Mouse (Mus musculus): ENCODE results near the gene Smarca5. TPM values are rescaled to one million over a fixed set of nuclear protein-coding genes. Genes with fewer than 3 reads are reported as not detected.
"Not testable (repeated sequence)": the region's sequence is repeated elsewhere in the genome, so short reads cannot be mapped to it uniquely, and the experiment has no call there.

Gene Smarca5
- polyA plus RNA-seq (2012; rRNA removed) = 7.2 and 8.6 TPM in 2 replicates

GRCm38 (mm10) chr8:80739155-80739924 lies at the start of gene Smarca5:
Smarca5 (minus strand) TSS chr8:80739497.
- Histone ChIP-seq H3K4me3 (ENCODE audit: control insufficient read depth, low read depth, low read length) (peak within 1 kb of the TSS; percentile 95), H3K27ac (ENCODE audit: control insufficient read depth, insufficient read depth, low read depth, low read length) (peak within 1 kb of the TSS; percentile 94)
- not testable (repeated sequence) for H3K27me3 ChIP-seq (ENCODE audit: control insufficient read depth, insufficient read depth, low read length); H3K36me3 ChIP-seq (ENCODE audit: control insufficient read depth, insufficient read depth, low read length); H3K4me1 ChIP-seq (ENCODE audit: control insufficient read depth, insufficient read depth, low read length)
- peak; percentile 79 for TF ChIP-seq POLR2A (IDR thresholded peaks at IDR 0.05; ENCODE audit: control insufficient read depth, low read depth, low read length)

DNA sequence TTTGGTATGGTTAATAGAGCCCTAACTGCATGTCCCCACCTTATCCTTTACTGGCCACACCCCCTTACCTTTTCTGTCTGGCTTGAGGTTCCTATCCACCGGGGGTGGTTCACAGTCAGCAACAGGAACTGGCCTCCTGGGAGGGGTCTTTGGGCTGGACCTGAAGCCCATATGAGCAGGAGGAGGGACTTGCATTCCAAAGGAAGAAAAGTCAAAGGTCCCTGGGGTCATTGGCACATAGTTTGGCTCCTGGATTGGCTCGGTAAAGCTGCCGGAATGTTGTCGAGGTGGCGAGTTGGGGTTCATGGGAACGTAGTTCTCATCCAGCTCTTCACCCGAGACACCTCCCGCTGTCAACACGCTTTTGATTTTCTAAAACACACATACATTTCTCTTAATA lies 45.3 kb upstream of the Smarca5 start:
- H3K4me3 ChIP-seq (ENCODE audit: control insufficient read depth, low read depth, low read length) = no peak overlapping the region
- no peaks in the 10 kb centered on the region for H3K27me3 ChIP-seq (ENCODE audit: control insufficient read depth, insufficient read depth, low read length)
- peaks cover 8% of the 10 kb centered on the region for H3K36me3 ChIP-seq (ENCODE audit: control insufficient read depth, insufficient read depth, low read length)
- H3K27ac ChIP-seq (ENCODE audit: control insufficient read depth, insufficient read depth, low read depth, low read length) = no peak overlapping the region
- no peak for TF ChIP-seq POLR2A (IDR thresholded peaks at IDR 0.05; ENCODE audit: control insufficient read depth, low read depth, low read length)
- TF ChIP-seq CTCF (IDR thresholded peaks at IDR 0.05; ENCODE audit: control insufficient read depth, insufficient read depth, insufficient replicate concordance, low read depth, low read length) = no peak
- H3K4me1 ChIP-seq (ENCODE audit: control insufficient read depth, insufficient read depth, low read length) = no peaks in the 10 kb centered on the region

DNA sequence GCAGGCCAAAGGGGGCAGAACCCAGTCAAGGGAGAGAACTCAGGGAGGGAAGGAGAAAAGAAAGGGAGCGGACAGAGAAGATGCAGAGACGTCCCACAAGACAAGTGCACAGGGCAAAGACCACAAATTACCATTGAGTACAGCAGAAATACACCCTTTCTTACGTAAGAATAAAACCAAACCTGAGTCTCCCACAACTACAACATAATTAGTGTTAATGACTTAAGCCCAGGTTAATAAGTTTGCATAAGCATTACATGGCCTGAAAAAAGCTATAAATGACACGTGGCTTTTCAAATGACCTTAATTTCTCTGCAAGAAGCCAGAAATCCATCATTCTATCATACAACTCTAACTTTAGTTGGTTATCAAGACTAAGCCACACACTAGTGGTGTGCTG lies 44.0 kb upstream of the Smarca5 start:
- TF ChIP-seq POLR2A (IDR thresholded peaks at IDR 0.05; ENCODE audit: control insufficient read depth, low read depth, low read length) = no peak
- TF ChIP-seq CTCF (IDR thresholded peaks at IDR 0.05; ENCODE audit: control insufficient read depth, insufficient read depth, insufficient replicate concordance, low read depth, low read length) = no peak
- Histone ChIP-seq H3K36me3 (ENCODE audit: control insufficient read depth, insufficient read depth, low read length) (peaks cover 4% of the 10 kb centered on the region), H3K4me1 (ENCODE audit: control insufficient read depth, insufficient read depth, low read length) (no peaks in the 10 kb centered on the region), H3K4me3 (ENCODE audit: control insufficient read depth, low read depth, low read length) (no peak overlapping the region), H3K27me3 (ENCODE audit: control insufficient read depth, insufficient read depth, low read length) (no peaks in the 10 kb centered on the region), H3K27ac (ENCODE audit: control insufficient read depth, insufficient read depth, low read depth, low read length) (no peak overlapping the region)

GRCm38 (mm10) chr8:80781338-80781737 lies 42.0 kb upstream of the Smarca5 start:
- Histone ChIP-seq H3K36me3 (ENCODE audit: control insufficient read depth, insufficient read depth, low read length) (peaks cover 4% of the 10 kb centered on the region), H3K27ac (ENCODE audit: control insufficient read depth, insufficient read depth, low read depth, low read length) (no peak overlapping the region), H3K27me3 (ENCODE audit: control insufficient read depth, insufficient read depth, low read length) (no peaks in the 10 kb centered on the region), H3K4me3 (ENCODE audit: control insufficient read depth, low read depth, low read length) (no peak overlapping the region), H3K4me1 (ENCODE audit: control insufficient read depth, insufficient read depth, low read length) (no peaks in the 10 kb centered on the region; the same call in 1 of the 2 replicates)
- no peak for TF ChIP-seq CTCF (IDR thresholded peaks at IDR 0.05; ENCODE audit: control insufficient read depth, insufficient read depth, insufficient replicate concordance, low read depth, low read length)
- TF ChIP-seq POLR2A (IDR thresholded peaks at IDR 0.05; ENCODE audit: control insufficient read depth, low read depth, low read length) = no peak

DNA sequence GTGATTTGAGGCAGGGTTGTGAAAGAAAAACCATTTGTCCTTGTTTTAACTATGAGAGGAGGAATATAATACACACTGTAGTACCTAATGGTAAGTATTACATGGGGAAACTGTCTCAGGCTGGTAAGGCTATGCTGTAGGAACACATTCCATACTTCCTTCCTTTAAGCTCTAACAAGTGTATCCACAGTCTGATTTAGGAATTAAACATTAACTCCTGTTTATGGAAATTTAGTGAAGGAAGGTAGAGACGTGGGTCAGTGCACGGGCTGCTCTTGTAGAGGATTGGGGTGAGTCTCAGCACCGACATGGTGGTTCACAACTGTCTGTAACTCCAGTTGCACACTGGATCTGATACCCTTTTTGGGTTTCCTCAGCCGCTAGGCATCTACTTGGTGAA lies 41.0 kb upstream of the Smarca5 start:
- H3K4me3 ChIP-seq (ENCODE audit: control insufficient read depth, low read depth, low read length) = no peak overlapping the region
- H3K27me3 ChIP-seq (ENCODE audit: control insufficient read depth, insufficient read depth, low read length) = no peaks in the 10 kb centered on the region
- H3K4me1 ChIP-seq (ENCODE audit: control insufficient read depth, insufficient read depth, low read length) = no peaks in the 10 kb centered on the region; the same call in 1 of the 2 replicates
- no peak for TF ChIP-seq CTCF (IDR thresholded peaks at IDR 0.05; ENCODE audit: control insufficient read depth, insufficient read depth, insufficient replicate concordance, low read depth, low read length)
- no peak for TF ChIP-seq POLR2A (IDR thresholded peaks at IDR 0.05; ENCODE audit: control insufficient read depth, low read depth, low read length)
- H3K36me3 ChIP-seq (ENCODE audit: control insufficient read depth, insufficient read depth, low read length) = peaks cover 2% of the 10 kb centered on the region
- no peak overlapping the region for H3K27ac ChIP-seq (ENCODE audit: control insufficient read depth, insufficient read depth, low read depth, low read length)

DNA sequence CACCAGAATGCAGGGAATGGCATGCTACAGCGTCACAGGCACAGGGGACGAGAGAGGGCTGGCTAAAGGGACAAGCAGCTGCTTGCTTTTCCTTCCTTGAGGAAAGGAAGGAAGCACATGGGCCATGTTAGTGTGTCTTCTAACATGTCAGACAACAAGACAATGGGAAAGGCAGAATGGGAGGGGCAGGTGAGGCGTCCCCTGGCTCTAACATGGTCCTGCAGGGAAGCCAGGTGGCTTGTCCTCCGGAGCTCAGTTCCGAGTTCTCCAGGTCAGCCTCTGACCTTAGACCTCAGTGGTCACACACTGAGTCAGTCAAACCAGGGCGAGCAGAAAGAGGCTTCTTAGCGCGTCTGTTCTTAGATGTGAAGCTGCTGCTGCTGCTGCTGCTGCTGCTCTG lies 37.1 kb upstream of the Smarca5 start:
- no peak for TF ChIP-seq POLR2A (IDR thresholded peaks at IDR 0.05; ENCODE audit: control insufficient read depth, low read depth, low read length)
- peaks cover 3% of the 10 kb centered on the region; the same call in 1 of the 2 replicates for H3K36me3 ChIP-seq (ENCODE audit: control insufficient read depth, insufficient read depth, low read length)

GRCm38 (mm10) chr8:80772732-80773460 lies 33.6 kb upstream of the Smarca5 start:
- H3K27ac ChIP-seq (ENCODE audit: control insufficient read depth, insufficient read depth, low read depth, low read length) = no peak overlapping the region
- H3K4me1 ChIP-seq (ENCODE audit: control insufficient read depth, insufficient read depth, low read length) = no peaks in the 10 kb centered on the region; the same call in 1 of the 2 replicates
- no peak for TF ChIP-seq POLR2A (IDR thresholded peaks at IDR 0.05; ENCODE audit: control insufficient read depth, low read depth, low read length)
- no peak for TF ChIP-seq CTCF (IDR thresholded peaks at IDR 0.05; ENCODE audit: control insufficient read depth, insufficient read depth, insufficient replicate concordance, low read depth, low read length)
- peaks cover 4% of the 10 kb centered on the region; the same call in 1 of the 2 replicates for H3K36me3 ChIP-seq (ENCODE audit: control insufficient read depth, insufficient read depth, low read length)
- no peak overlapping the region for H3K4me3 ChIP-seq (ENCODE audit: control insufficient read depth, low read depth, low read length)
- no peaks in the 10 kb centered on the region for H3K27me3 ChIP-seq (ENCODE audit: control insufficient read depth, insufficient read depth, low read length)

More for the DNA sequence above, 37.1 kb upstream of the Smarca5 start:
- H3K4me1 ChIP-seq (ENCODE audit: control insufficient read depth, insufficient read depth, low read length) = no peaks in the 10 kb centered on the region; the same call in 1 of the 2 replicates
- no peak overlapping the region for H3K27ac ChIP-seq (ENCODE audit: control insufficient read depth, insufficient read depth, low read depth, low read length)
- no peak overlapping the region for H3K4me3 ChIP-seq (ENCODE audit: control insufficient read depth, low read depth, low read length)
- no peaks in the 10 kb centered on the region for H3K27me3 ChIP-seq (ENCODE audit: control insufficient read depth, insufficient read depth, low read length)
